Mouse (Mus musculus) E14TG2a.4 (cell line): ENCODE data around the gene Vmn1r8.
A peak's percentile ranks its signal among the peaks of the same experiment; 100 is the strongest.

Experiments used
- CTCF ChIP-seq: conservative IDR thresholded peaks from 2 replicates; pipeline ENCODE4 v1.5.1; 2014; ENCODE audit warnings: low read length
- NANOG ChIP-seq: IDR thresholded peaks from 2 replicates; pipeline ENCODE4 v1.6.1; 2014; ENCODE audit warnings: borderline replicate concordance, low read length, mixed read lengths

DNA sequence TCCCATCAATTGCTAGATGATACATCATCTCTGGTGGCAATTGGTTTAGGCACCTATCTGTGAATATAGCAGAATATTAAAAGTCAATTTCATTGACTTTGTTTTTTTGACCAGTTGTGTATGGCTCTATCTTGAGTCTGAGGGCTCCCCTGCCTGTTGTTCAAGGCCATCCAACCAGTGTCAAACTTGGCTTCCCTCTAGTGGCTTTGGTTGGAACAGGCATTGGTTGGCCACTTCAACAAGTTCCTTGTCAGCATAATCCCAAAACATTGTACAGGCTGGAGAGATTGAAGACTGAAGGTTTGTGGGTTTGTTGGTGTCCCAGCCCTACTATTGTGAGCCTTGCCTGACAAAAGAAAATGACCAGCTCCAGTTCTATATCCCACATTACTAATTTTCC lies 31.6 kb downstream of the Vmn1r8 start:
- peak; percentile 36 for TF ChIP-seq CTCF
- TF ChIP-seq NANOG: no peak
